Mouse (Mus musculus) right cerebral cortex, postnatal 10 days (tissue): Measurements from ENCODE around the gene Fbxo8.

Experiments
- DNase-seq, 2 experiments: peaks; one replicate each; pipeline ENCODE4 v3.0.0; 2021; ENCODE audit warnings: low spot score in 2 of 2

Fbxo8 gene

DNA sequence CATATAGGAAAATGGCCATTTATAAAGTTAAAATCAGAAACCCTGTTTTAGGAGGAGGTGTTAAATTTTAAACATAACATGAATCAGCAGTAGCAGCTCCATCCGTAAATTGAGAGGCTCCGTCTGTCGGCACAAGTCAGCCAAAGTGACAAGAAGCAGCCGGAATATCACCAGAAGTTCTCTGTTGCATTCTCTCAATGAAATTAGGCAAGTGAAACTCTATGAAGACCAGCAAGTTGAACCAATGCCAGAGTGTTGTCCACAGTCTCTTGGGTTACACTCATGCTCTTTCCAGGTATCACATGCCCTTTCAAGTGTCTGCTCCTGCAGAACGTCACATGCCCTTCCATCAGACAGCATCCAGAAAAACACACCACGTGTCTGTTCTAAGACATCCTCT is 60.8 kb downstream of the Fbxo8 start:
- DNase-seq, result no peak

DNA sequence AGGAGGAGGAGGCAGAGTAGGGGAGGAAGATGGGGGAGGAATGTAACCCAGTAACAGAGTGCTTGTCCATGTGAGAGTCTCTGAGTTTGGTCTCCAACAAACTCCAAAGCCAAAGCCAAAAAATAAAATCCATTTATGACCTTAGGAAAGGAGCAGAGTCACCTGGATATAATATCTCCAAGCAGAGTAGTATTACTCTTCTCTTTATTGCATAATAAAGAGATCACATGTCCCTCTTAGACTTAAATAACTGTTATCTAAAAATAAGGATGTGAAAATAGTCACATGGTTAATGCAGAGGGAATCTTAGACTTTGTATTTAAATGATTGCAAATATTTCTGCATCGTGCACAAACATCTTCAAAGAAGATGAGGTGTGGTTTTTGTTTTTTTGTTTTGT is 63.3 kb downstream of the Fbxo8 start:
- no peak for DNase-seq

DNA sequence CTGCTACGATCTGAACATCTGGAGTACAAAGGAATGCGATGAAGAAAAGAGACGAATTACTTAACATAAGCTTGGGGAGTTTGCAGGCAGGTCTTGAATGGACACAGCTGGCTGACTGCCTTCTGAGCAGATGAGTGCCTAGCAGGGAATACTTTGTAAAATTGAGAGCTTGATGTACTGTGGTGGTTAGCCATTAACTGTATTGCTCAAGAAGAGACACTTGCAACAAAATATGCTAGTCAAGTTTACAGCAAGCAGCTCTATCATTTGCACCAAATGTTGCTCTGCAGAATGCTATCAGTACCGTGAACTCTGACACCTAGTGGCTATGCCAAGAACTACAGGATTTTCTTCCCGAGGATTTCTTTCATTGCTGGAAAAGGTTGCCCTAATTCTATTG is 64.1 kb downstream of the Fbxo8 start:
- DNase-seq, result peak; percentile 63 to 73

DNA sequence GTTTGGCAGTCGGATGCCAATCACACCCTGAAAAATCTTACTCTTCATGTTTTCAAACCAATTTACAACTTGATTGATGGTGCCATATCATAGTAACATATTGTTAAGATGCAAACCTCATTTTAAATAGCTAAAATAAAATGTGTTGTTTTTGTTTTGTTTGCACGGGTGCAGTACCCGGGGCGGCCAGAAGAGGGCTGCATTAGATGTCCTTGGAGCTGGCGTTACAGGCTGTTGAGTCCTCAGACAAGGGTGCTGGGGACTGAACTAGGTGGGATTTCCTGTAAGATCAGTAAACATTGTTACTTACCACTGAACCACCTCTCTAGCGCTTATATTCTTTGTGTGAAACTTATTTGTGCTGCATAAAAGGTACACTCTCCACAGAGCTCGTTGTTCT is 65.4 kb downstream of the Fbxo8 start:
- DNase-seq, result no peak

DNA sequence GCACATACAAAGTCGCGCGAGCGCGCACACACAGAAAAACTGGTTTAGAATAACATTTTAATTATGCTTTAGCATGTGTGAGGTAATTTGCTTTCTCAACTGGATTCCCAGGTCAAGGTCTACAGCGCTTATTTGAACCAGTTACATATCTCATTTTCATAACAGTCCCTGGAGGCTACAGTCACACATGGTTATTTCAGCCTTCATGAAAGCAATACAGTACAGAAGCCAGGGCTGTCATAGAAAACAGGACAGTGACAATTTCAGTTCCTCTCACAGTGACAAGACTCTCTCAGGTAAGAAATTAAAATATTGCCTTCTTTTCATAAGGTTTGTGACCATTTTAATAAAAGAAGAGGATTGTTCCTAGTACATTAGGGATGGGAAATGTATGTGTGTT is 66.4 kb downstream of the Fbxo8 start:
- no peak for DNase-seq

DNA sequence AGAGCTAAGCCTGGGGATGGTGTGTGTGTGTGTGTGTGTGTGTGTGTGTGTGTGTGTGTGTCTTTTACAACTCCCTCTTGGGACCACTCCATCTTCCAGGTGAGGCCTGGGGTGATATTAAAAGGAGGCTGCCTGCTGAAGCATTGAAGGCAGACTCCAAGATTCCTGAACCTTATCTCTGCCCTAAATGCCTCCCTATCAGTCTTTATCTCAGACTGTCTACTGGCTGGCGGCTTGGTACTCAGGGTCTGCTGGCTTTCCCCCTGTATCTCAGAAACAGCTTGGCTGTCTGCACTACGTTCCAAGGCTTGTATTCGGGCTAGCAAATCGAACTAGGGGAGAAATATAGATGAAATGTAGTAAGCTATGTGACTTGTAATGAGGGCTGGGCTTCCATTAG is 68.2 kb downstream of the Fbxo8 start:
- DNase-seq, result no peak

DNA sequence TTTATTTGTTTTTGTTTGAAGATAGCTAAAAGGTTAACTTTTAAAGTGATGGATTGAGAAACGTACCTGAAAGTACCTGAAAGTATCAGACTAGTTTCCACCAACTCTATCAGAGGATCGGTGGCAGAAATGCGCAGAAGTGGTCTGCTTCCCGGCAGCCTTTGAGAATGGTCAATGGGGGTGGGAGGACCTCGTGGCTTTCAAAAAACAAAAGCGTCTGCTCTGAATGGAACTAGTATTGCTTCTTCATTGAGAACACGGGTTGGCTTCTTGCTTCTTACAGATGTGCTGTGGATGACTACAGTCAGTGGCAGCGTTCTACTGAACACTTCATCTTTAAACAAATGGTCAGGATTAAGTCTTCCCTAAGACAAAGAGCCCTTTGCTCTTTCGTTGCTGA is 68.7 kb downstream of the Fbxo8 start:
- DNase-seq, result no peak

DNA sequence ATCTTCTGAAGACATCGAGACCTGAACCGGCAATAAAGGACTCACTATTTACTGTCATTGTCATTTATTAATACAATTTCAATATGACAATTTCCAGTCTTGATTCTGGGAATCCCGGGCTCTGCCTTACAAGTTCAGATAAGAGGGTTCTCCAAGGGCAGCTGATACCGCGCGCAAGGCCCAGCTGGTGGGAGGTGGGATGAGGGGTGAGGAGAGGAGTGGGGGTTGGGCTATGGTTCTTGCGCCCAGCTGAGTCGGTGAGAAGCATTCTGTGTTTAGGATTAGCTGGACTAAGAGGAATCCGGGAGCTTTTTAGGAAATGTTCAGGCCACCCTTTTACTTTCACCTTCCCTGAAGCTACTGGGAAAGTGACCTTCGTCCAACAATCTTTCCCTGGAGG is 69.8 kb downstream of the Fbxo8 start:
- no peak for DNase-seq

DNA sequence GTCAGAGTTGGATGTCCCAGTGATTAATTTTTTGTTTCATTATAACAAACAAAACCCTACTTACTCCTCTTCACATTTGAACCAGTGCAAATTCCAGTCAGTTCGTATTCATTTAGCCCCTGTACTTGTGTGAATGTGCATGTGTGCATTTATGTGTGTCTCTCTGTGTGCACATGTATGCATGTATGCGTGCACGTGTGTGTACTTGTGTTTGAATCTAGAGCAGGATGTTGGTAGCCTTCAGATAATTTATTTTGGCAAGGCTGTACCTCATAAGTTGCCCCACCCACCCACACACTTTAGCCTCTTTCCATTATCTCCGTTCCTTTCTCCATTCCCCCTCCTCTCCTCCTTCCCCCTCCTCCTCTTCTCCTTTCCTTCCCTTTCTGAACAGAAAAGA is 70.2 kb downstream of the Fbxo8 start:
- DNase-seq, result no peak

DNA sequence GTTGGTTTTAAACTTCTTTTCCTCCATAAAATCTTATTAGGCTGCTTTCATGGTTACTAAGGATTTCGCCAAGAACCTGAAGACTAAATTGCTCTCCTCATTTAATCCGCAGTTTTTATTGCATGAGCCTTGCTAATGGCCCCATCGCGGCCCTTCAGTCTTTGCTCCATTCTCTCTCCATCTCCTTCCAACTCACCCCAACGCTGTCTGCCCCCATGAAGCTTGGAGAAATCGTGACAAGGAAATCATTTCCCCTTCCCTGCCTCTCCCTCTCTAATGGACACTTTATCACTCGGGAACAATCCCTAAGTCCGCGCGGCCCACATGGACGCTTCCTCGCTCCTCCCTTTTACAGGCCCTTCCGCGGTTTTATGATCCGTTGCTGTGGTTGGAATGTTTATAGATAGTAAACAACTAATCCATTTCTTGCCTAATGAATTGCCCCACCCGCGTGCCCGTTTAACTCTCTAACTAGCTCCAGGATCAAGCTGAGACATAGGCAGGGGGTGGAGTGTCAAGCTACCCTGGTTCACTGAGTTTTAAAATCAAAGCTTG is 71.7 kb downstream of the Fbxo8 start:
- DNase-seq, result no peak

DNA sequence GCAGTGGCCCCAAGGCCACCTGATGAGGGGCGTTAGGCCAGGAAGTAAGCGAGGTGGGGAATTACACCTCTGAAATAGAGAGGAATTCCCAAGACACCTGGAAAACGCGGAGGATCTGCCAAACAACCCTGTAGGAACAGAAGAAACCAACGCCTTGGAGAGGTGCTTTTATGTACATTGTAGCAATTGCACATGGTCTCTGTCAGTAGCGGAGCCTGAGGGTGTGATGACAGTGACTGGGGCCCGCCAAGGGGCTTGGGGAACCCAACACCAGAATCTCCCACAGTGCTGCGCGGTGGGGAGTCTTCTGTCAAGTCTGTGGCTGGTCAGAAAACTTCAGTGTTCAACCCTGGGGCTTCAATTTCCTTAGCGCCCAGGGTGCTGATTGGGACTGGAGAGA is 72.5 kb downstream of the Fbxo8 start:
- DNase-seq, result no peak

DNA sequence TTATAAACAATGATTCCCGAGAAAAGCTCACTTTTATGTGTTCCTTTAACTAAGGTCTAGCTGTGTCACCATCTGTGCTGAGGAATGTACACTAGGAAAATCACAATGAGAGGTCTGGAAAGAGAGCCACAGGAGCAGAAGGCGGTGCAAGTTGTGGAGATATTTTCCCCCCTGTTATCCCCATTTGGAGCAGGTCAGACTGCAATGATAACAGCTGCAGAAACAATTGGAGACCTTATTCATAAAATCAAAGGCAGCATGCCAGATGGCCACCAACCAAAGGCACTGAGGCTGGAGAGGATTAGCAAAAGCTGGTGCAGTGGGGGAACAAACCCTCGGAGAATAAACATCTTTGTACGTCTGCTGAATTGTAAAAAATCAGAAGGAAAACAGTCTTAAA is 78.3 kb downstream of the Fbxo8 start:
- DNase-seq, result no peak

DNA sequence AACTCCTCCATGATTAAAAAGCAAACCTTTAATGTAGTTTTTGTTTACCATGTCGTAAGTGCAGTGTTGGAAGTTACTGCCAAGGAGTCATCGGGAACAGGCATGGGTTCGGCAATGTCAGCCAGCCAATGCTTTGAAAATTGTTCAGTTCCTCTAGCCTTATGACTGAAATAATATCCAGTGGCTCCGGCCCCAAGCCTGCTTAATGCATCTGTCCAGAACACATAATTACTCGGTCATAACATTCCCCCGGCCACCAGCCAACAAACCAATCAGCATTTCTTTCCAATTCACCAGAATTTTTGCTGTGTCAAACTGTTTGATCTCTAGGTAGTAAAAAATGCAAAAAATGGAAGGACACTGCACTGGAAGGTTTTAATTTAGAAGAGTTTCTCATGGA is 88.4 kb downstream of the Fbxo8 start:
- no peak for DNase-seq
